Mouse (Mus musculus) E14TG2a.4 (cell line): ENCODE data around the gene Fdxacb1.

ENCODE experiments used
- CTCF ChIP-seq: conservative IDR thresholded peaks from 2 replicates; pipeline ENCODE4 v1.5.1; 2014; ENCODE audit warnings: low read length
- NANOG ChIP-seq: IDR thresholded peaks from 2 replicates; pipeline ENCODE4 v1.6.1; 2014; ENCODE audit warnings: borderline replicate concordance, low read length, mixed read lengths
- POU5F1 ChIP-seq: IDR thresholded peaks from 2 replicates; pipeline ENCODE4 v1.6.1; 2014; ENCODE audit warnings: low read length, borderline replicate concordance

DNA sequence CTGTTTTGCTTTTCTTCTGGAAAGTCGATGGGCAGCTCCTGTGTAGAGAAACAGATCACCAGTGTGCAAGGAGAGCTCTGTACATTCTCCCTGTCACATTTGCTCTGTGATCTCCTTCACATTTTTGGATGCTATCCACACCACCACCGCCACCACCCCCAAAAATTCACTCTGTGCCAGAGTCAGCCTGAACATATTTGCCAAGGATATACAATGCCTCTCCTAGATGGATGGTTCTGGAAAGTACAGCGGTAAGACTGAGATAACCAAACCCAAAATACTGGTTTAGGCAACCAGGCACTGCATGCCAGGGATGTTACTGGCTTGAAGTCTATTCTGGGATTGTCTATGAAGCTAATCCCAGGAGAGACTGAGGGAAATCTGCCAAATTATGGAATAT lies 25.8 kb upstream of the Fdxacb1 start:
- TF ChIP-seq CTCF (no peak), NANOG (no peak), POU5F1 (no peak)
